Mouse (Mus musculus): ENCODE results near the gene Dhps. TPM values are rescaled to one million over a fixed set of nuclear protein-coding genes. Genes with fewer than 3 reads are reported as not detected.

The Dhps gene
- total RNA-seq (2014; fragmentation: Nextera tagmentation) (42.9 and 58.5 TPM in 2 replicates), total RNA-seq (2017) (33.9 and 36.2 TPM in 2 replicates), polyA plus RNA-seq (2012) (27.3 and 41.7 TPM in 2 replicates)

GRCm38 (mm10) chr8:85071514-85072281, at the start of gene Dhps:
Gene Dhps, plus strand, starts transcription at chr8:85071757.
- ATAC-seq (ENCODE audit: extremely low read depth, insufficient number of reproducible peaks, low FRiP score, poor library complexity, severe bottlenecking) (peak; percentile 86), DNase-seq (ENCODE audit: low spot score) (peak; percentile 94)
- TF ChIP-seq CTCF (IDR thresholded peaks at IDR 0.05; ENCODE audit: low read depth, low read length) (no peak), GATA2 (IDR thresholded peaks at IDR 0.05; ENCODE audit: borderline replicate concordance, low read depth, low read length) (no peak), POLR2AphosphoS5 (IDR thresholded peaks at IDR 0.05; ENCODE audit: insufficient replicate concordance, low read depth, low read length) (no peak; the same call in 1 of the 2 replicates), TAL1 (conservative IDR thresholded peaks at IDR 0.05; ENCODE audit: low read depth, low read length) (no peak), GATA1 (IDR thresholded peaks at IDR 0.05; ENCODE audit: borderline replicate concordance, low read length) (no peak)
- Histone ChIP-seq H3K36me3 (replicated peaks) (peaks cover 71% of the 10 kb centered on the region), H3K9me3 (replicated peaks) (no peaks in the 10 kb centered on the region), H3K4me3 (ENCODE audit: low read depth, low read length) (peak within 1 kb of the TSS; percentile 81), H3K4me1 (ENCODE audit: insufficient read depth, low read depth, low read length) (peaks cover 52% of the 10 kb centered on the region), H3K27me3 (ENCODE audit: insufficient read depth, low read length) (no peaks in the 10 kb centered on the region)

GRCm38 (mm10) chr8:85023846-85024245, 47.7 kb upstream of the Dhps start:
- no peak for DNase-seq (ENCODE audit: low spot score)
- peaks cover 52% of the 10 kb centered on the region for H3K4me1 ChIP-seq (ENCODE audit: insufficient read depth, low read depth, low read length)
- no peaks in the 10 kb centered on the region for H3K9me3 ChIP-seq (replicated peaks)
- peaks cover 60% of the 10 kb centered on the region for H3K36me3 ChIP-seq (replicated peaks)
- H3K27me3 ChIP-seq (ENCODE audit: insufficient read depth, low read length), result no peaks in the 10 kb centered on the region
- no peak for ATAC-seq (ENCODE audit: extremely low read depth, insufficient number of reproducible peaks, low FRiP score, poor library complexity, severe bottlenecking)
- TF ChIP-seq GATA1 (IDR thresholded peaks at IDR 0.05; ENCODE audit: borderline replicate concordance, low read length), result no peak
- TF ChIP-seq GATA2 (IDR thresholded peaks at IDR 0.05; ENCODE audit: borderline replicate concordance, low read depth, low read length), result no peak
- no peak for TF ChIP-seq CTCF (IDR thresholded peaks at IDR 0.05; ENCODE audit: low read depth, low read length)
- no peak for TF ChIP-seq POLR2AphosphoS5 (IDR thresholded peaks at IDR 0.05; ENCODE audit: insufficient replicate concordance, low read depth, low read length)
- no peak for TF ChIP-seq TAL1 (conservative IDR thresholded peaks at IDR 0.05; ENCODE audit: low read depth, low read length)
- H3K4me3 ChIP-seq (ENCODE audit: low read depth, low read length), result peak overlapping the region; percentile 88

- peak; percentile 82 for ATAC-seq (ENCODE audit: extremely low read depth, insufficient number of reproducible peaks, low FRiP score, poor library complexity, severe bottlenecking)
Observed at GRCm38 (mm10) chr8:85025098-85025932, 46.2 kb upstream of the Dhps start, which contains the start of gene Asna1. Gene Asna1, minus strand, starts transcription at chr8:85025281.

GRCm38 (mm10) chr8:85026670-85027515, 44.7 kb upstream of the Dhps start, which contains the start of gene Trir:
Gene Trir, plus strand, starts transcription at chr8:85026823.
- Histone ChIP-seq H3K36me3 (replicated peaks) (peaks cover 59% of the 10 kb centered on the region), H3K4me1 (ENCODE audit: insufficient read depth, low read depth, low read length) (peaks cover 70% of the 10 kb centered on the region), H3K9me3 (replicated peaks) (no peaks in the 10 kb centered on the region), H3K27me3 (ENCODE audit: insufficient read depth, low read length) (no peaks in the 10 kb centered on the region), H3K4me3 (ENCODE audit: low read depth, low read length) (peak within 1 kb of the TSS; percentile 95)
- DNase-seq (ENCODE audit: low spot score), result peak; percentile 87
- peak; percentile 70 for ATAC-seq (ENCODE audit: extremely low read depth, insufficient number of reproducible peaks, low FRiP score, poor library complexity, severe bottlenecking)
- TF ChIP-seq GATA1 (IDR thresholded peaks at IDR 0.05; ENCODE audit: borderline replicate concordance, low read length), result no peak
- no peak for TF ChIP-seq GATA2 (IDR thresholded peaks at IDR 0.05; ENCODE audit: borderline replicate concordance, low read depth, low read length)
- no peak for TF ChIP-seq POLR2AphosphoS5 (IDR thresholded peaks at IDR 0.05; ENCODE audit: insufficient replicate concordance, low read depth, low read length)
- TF ChIP-seq TAL1 (conservative IDR thresholded peaks at IDR 0.05; ENCODE audit: low read depth, low read length), result no peak
- TF ChIP-seq CTCF (IDR thresholded peaks at IDR 0.05; ENCODE audit: low read depth, low read length), result no peak

More at GRCm38 (mm10) chr8:85025098-85025932, 46.2 kb upstream of the Dhps start, which contains the start of gene Asna1:
- H3K27me3 ChIP-seq (ENCODE audit: insufficient read depth, low read length), result no peaks in the 10 kb centered on the region
- H3K36me3 ChIP-seq (replicated peaks), result peaks cover 60% of the 10 kb centered on the region
- peak within 1 kb of the TSS; percentile 88 for H3K4me3 ChIP-seq (ENCODE audit: low read depth, low read length)
- peaks cover 62% of the 10 kb centered on the region for H3K4me1 ChIP-seq (ENCODE audit: insufficient read depth, low read depth, low read length)
- no peak for TF ChIP-seq GATA2 (IDR thresholded peaks at IDR 0.05; ENCODE audit: borderline replicate concordance, low read depth, low read length)
- no peak for TF ChIP-seq GATA1 (IDR thresholded peaks at IDR 0.05; ENCODE audit: borderline replicate concordance, low read length)
- no peak for TF ChIP-seq CTCF (IDR thresholded peaks at IDR 0.05; ENCODE audit: low read depth, low read length)
- TF ChIP-seq POLR2AphosphoS5 (IDR thresholded peaks at IDR 0.05; ENCODE audit: insufficient replicate concordance, low read depth, low read length), result no peak
- TF ChIP-seq TAL1 (conservative IDR thresholded peaks at IDR 0.05; ENCODE audit: low read depth, low read length), result no peak
- H3K9me3 ChIP-seq (replicated peaks), result no peaks in the 10 kb centered on the region
- peak; percentile 90 for DNase-seq (ENCODE audit: low spot score)

- Histone ChIP-seq H3K9me3 (replicated peaks) (no peaks in the 10 kb centered on the region), H3K4me3 (ENCODE audit: low read depth, low read length) (peak overlapping the region; percentile 95), H3K36me3 (replicated peaks) (peaks cover 59% of the 10 kb centered on the region), H3K4me1 (ENCODE audit: insufficient read depth, low read depth, low read length) (peaks cover 68% of the 10 kb centered on the region), H3K27me3 (ENCODE audit: insufficient read depth, low read length) (no peaks in the 10 kb centered on the region)
- TF ChIP-seq GATA2 (IDR thresholded peaks at IDR 0.05; ENCODE audit: borderline replicate concordance, low read depth, low read length) (no peak), TAL1 (conservative IDR thresholded peaks at IDR 0.05; ENCODE audit: low read depth, low read length) (no peak), POLR2AphosphoS5 (IDR thresholded peaks at IDR 0.05; ENCODE audit: insufficient replicate concordance, low read depth, low read length) (no peak), GATA1 (IDR thresholded peaks at IDR 0.05; ENCODE audit: borderline replicate concordance, low read length) (no peak), CTCF (IDR thresholded peaks at IDR 0.05; ENCODE audit: low read depth, low read length) (no peak)
- ATAC-seq (ENCODE audit: extremely low read depth, insufficient number of reproducible peaks, low FRiP score, poor library complexity, severe bottlenecking) (no peak), DNase-seq (ENCODE audit: low spot score) (no peak)
Observed at GRCm38 (mm10) chr8:85027516-85027855, 44.1 kb upstream of the Dhps start.
